Mouse (Mus musculus): Measurements from ENCODE around the gene Fgl2. TPM values are rescaled to one million over a fixed set of nuclear protein-coding genes. Genes with fewer than 3 reads are reported as not detected.

Fgl2 gene
- polyA plus RNA-seq (2012; rRNA removed) = 0.97 and 0.99 TPM in 2 replicates
- polyA plus RNA-seq (2014; fragmentation: Nextera tagmentation; extraction: Ambion mirVana) = 1.5 and 1.8 TPM in 2 replicates

DNA sequence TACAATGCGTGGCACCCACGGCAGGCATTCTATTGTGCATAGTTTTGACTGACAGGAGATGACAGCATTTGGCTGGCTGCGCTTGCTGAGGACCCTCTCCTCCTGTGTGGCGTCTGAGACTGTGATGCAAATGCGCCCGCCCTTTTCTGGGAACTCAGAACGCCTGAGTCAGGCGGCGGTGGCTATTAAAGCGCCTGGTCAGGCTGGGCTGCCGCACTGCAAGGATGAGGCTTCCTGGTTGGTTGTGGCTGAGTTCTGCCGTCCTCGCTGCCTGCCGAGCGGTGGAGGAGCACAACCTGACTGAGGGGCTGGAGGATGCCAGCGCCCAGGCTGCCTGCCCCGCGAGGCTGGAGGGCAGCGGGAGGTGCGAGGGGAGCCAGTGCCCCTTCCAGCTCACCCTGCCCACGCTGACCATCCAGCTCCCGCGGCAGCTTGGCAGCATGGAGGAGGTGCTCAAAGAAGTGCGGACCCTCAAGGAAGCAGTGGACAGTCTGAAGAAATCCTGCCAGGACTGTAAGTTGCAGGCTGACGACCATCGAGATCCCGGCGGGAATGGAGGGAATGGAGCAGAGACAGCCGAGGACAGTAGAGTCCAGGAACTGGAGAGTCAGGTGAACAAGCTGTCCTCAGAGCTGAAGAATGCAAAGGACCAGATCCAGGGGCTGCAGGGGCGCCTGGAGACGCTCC, at the start of gene Fgl2:
Gene Fgl2 (plus strand): TSS at position 150 of the 687 bp plus-strand sequence.
- ATAC-seq (ENCODE audit: low FRiP score, low read depth) (no peak), DNase-seq (ENCODE audit: low spot score) (peak; percentile 56)
- TF ChIP-seq POLR2A (IDR thresholded peaks at IDR 0.05; ENCODE audit: borderline replicate concordance, extremely low read depth, insufficient read depth, insufficient read length) = no peak
- peak within 1 kb of the TSS; percentile 36; the same call in 1 of the 2 replicates for H3K9ac ChIP-seq (ENCODE audit: low read depth, low read length, severe bottlenecking)
- no peak within 1 kb of the TSS for H3K27ac ChIP-seq (replicated peaks; ENCODE audit: low read depth, low read length)
- H3K4me1 ChIP-seq (ENCODE audit: control insufficient read depth, insufficient read depth, low read length) = no peaks in the 10 kb centered on the region
- H3K4me3 ChIP-seq (replicated peaks; ENCODE audit: low read length) = peak within 1 kb of the TSS; percentile 31
- no peaks in the 10 kb centered on the region for H3K9me3 ChIP-seq (ENCODE audit: control insufficient read depth, low read length)
- H3K4me2 ChIP-seq (replicated peaks; ENCODE audit: low read depth, low read length, severe bottlenecking) = peak within 1 kb of the TSS; percentile 68
- H3K36me3 ChIP-seq (ENCODE audit: control insufficient read depth, insufficient read depth, low read length) = no peaks in the 10 kb centered on the region
- WGBS = 5% methylated on average over 31 of the region's 31 CpGs
- peaks cover 3% of the 10 kb centered on the region; the same call in 1 of the 2 replicates for H3K27me3 ChIP-seq (ENCODE audit: control insufficient read depth, insufficient read depth, low read length)

GRCm38 (mm10) chr5:21326494-21326893, 45.9 kb upstream of the Fgl2 start:
- 26% methylated on average over 1 of the region's 1 CpGs for WGBS

DNA sequence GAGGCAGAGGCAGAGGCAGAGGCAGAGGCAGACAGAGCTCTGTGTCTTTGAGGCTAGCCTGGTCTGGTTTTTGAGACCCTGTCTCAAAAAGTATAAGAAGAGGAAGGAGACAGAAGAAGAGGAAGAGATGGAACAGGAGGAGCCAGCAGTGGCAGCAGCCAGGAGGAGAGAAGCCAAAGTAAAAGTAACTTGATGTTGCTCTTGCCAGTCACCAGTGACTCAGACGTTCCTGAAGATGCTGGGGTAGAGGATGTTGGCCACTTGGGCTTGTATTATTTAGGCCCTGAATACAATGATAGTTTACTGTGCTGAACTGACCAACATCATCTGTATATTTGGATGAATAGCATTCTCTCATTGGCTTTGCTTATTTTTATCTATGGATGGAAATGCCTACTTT, 43.9 kb upstream of the Fgl2 start:
- Histone ChIP-seq H3K27ac (replicated peaks; ENCODE audit: low read depth, low read length) (no peak overlapping the region), H3K36me3 (ENCODE audit: control insufficient read depth, insufficient read depth, low read length) (no peaks in the 10 kb centered on the region), H3K4me3 (replicated peaks; ENCODE audit: low read length) (no peak overlapping the region), H3K4me2 (replicated peaks; ENCODE audit: low read depth, low read length, severe bottlenecking) (no peak overlapping the region), H3K9ac (ENCODE audit: low read depth, low read length, severe bottlenecking) (no peak overlapping the region), H3K4me1 (ENCODE audit: control insufficient read depth, insufficient read depth, low read length) (no peaks in the 10 kb centered on the region), H3K27me3 (ENCODE audit: control insufficient read depth, insufficient read depth, low read length) (no peaks in the 10 kb centered on the region), H3K9me3 (ENCODE audit: control insufficient read depth, low read length) (no peaks in the 10 kb centered on the region)
- ATAC-seq (ENCODE audit: low FRiP score, low read depth) (no peak), DNase-seq (ENCODE audit: low spot score) (no peak)
- WGBS = 70% methylated on average over 1 of the region's 1 CpGs
- TF ChIP-seq POLR2A (IDR thresholded peaks at IDR 0.05; ENCODE audit: borderline replicate concordance, extremely low read depth, insufficient read depth, insufficient read length) = no peak

More at GRCm38 (mm10) chr5:21326494-21326893, 45.9 kb upstream of the Fgl2 start:
- Histone ChIP-seq H3K9me3 (ENCODE audit: control insufficient read depth, low read length) (no peaks in the 10 kb centered on the region), H3K9ac (ENCODE audit: low read depth, low read length, severe bottlenecking) (no peak overlapping the region), H3K27ac (replicated peaks; ENCODE audit: low read depth, low read length) (no peak overlapping the region), H3K4me2 (replicated peaks; ENCODE audit: low read depth, low read length, severe bottlenecking) (no peak overlapping the region), H3K27me3 (ENCODE audit: control insufficient read depth, insufficient read depth, low read length) (no peaks in the 10 kb centered on the region), H3K36me3 (ENCODE audit: control insufficient read depth, insufficient read depth, low read length) (no peaks in the 10 kb centered on the region), H3K4me3 (replicated peaks; ENCODE audit: low read length) (no peak overlapping the region), H3K4me1 (ENCODE audit: control insufficient read depth, insufficient read depth, low read length) (no peaks in the 10 kb centered on the region)
- no peak for TF ChIP-seq POLR2A (IDR thresholded peaks at IDR 0.05; ENCODE audit: borderline replicate concordance, extremely low read depth, insufficient read depth, insufficient read length)
- DNase-seq (ENCODE audit: low spot score) = peak; percentile 11
- no peak for ATAC-seq (ENCODE audit: low FRiP score, low read depth)

- 55% methylated on average over 11 of the region's 11 CpGs for WGBS
- no peak for ATAC-seq (ENCODE audit: low FRiP score, low read depth)
- DNase-seq (ENCODE audit: low spot score) = no peak
- Histone ChIP-seq H3K9ac (ENCODE audit: low read depth, low read length, severe bottlenecking) (no peak overlapping the region), H3K27ac (replicated peaks; ENCODE audit: low read depth, low read length) (no peak overlapping the region), H3K4me2 (replicated peaks; ENCODE audit: low read depth, low read length, severe bottlenecking) (no peak overlapping the region), H3K27me3 (ENCODE audit: control insufficient read depth, insufficient read depth, low read length) (no peaks in the 10 kb centered on the region), H3K4me3 (replicated peaks; ENCODE audit: low read length) (no peak overlapping the region), H3K36me3 (ENCODE audit: control insufficient read depth, insufficient read depth, low read length) (no peaks in the 10 kb centered on the region), H3K9me3 (ENCODE audit: control insufficient read depth, low read length) (no peaks in the 10 kb centered on the region), H3K4me1 (ENCODE audit: control insufficient read depth, insufficient read depth, low read length) (no peaks in the 10 kb centered on the region)
- TF ChIP-seq POLR2A (IDR thresholded peaks at IDR 0.05; ENCODE audit: borderline replicate concordance, extremely low read depth, insufficient read depth, insufficient read length) = no peak
Measured at GRCm38 (mm10) chr5:21329672-21330665, 42.5 kb upstream of the Fgl2 start.

DNA sequence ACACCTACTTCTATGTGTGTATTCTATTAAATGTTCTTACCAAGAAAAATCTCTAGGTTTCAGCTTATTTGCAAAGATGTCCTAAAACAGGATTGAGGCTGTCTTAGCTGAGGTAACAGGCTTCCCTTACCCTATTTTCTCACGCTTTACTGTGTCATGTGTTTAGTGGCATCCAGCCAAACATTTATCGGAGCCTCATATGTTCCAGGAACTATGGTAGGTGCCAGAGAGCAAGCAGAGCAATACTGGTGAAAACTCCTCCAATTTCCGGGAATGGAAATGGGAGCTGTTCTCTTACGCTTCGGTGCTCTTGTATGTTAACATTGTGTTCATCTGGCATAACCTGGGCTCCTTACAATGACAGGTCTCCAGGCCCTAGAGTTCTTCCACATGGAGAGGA, 40.8 kb upstream of the Fgl2 start:
- H3K9me3 ChIP-seq (ENCODE audit: control insufficient read depth, low read length) = no peaks in the 10 kb centered on the region
- no peaks in the 10 kb centered on the region for H3K36me3 ChIP-seq (ENCODE audit: control insufficient read depth, insufficient read depth, low read length)
- 69% methylated on average over 5 of the region's 5 CpGs for WGBS
- no peaks in the 10 kb centered on the region for H3K4me1 ChIP-seq (ENCODE audit: control insufficient read depth, insufficient read depth, low read length)
- H3K27ac ChIP-seq (replicated peaks; ENCODE audit: low read depth, low read length) = no peak overlapping the region
- ATAC-seq (ENCODE audit: low FRiP score, low read depth) (no peak), DNase-seq (ENCODE audit: low spot score) (no peak)
- no peak for TF ChIP-seq POLR2A (IDR thresholded peaks at IDR 0.05; ENCODE audit: borderline replicate concordance, extremely low read depth, insufficient read depth, insufficient read length)
- no peak overlapping the region for H3K4me2 ChIP-seq (replicated peaks; ENCODE audit: low read depth, low read length, severe bottlenecking)
- no peak overlapping the region for H3K4me3 ChIP-seq (replicated peaks; ENCODE audit: low read length)
- H3K9ac ChIP-seq (ENCODE audit: low read depth, low read length, severe bottlenecking) = no peak overlapping the region
- no peaks in the 10 kb centered on the region for H3K27me3 ChIP-seq (ENCODE audit: control insufficient read depth, insufficient read depth, low read length)

Measured in limb, embryonic 14.5 days (tissue).